Mouse (Mus musculus) liver, embryonic 15.5 days (tissue): ENCODE measurements at regions not wholly inside any gene's neighbourhood (a gene's known extent, or its start where the extent isn't known, plus 50 kb on each side); places are given as distances from the start of the nearest gene placed in this dataset.

Experiments
- ATAC-seq: fragments of 200-750 bp; cut with Nextera tagmentation; 2 replicates; pipeline ENCODE4 v1.8.0; 2017; ENCODE audit warnings: moderate number of reproducible peaks, mild to moderate bottlenecking, moderate library complexity; ENCODE audit not compliant: insufficient read depth
- H3K27ac ChIP-seq: fragments of 300-500 bp; sonication (generic); replicated peaks from 2 replicates; pipeline ENCODE4 v1.5.1; 2015; ENCODE audit warnings: mild to moderate bottlenecking, inconsistent platforms
- H3K27me3 ChIP-seq: fragments of 300-500 bp; sonication (generic); 2 replicates; pipeline ENCODE4 v1.6.1; 2015; ENCODE audit warnings: mild to moderate bottlenecking, inconsistent platforms
- H3K36me3 ChIP-seq: fragments of 300-500 bp; sonication (generic); replicated peaks from 2 replicates; pipeline ENCODE4 v1.6.1; 2015; ENCODE audit warnings: moderate library complexity, mild to moderate bottlenecking, inconsistent platforms
- H3K4me1 ChIP-seq: fragments of 300-500 bp; sonication (generic); replicated peaks from 2 replicates; pipeline ENCODE4 v1.6.1; 2015; ENCODE audit warnings: inconsistent platforms
- H3K4me2 ChIP-seq: fragments of 300-500 bp; sonication (generic); 2 replicates; pipeline ENCODE4 v1.6.1; 2015; ENCODE audit warnings: moderate library complexity, mild to moderate bottlenecking, inconsistent platforms
- H3K4me3 ChIP-seq: fragments of 300-500 bp; sonication (generic); replicated peaks from 2 replicates; pipeline ENCODE4 v1.5.1; 2015; ENCODE audit warnings: mild to moderate bottlenecking, inconsistent platforms
- H3K9ac ChIP-seq: fragments of 300-500 bp; sonication (generic); 2 replicates; pipeline ENCODE4 v1.6.1; 2015; ENCODE audit warnings: moderate library complexity, mild to moderate bottlenecking, inconsistent platforms
- H3K9me3 ChIP-seq: fragments of 300-500 bp; sonication (generic); replicated peaks from 2 replicates; pipeline ENCODE4 v1.6.1; 2016; ENCODE audit warnings: inconsistent platforms
- WGBS: fragments of 180-500 bp; shearing (Covaris S2); methylation state at CpG from one replicate; pipeline ENCODE4 v1.1.7; 2015; ENCODE audit warnings: mixed read lengths; ENCODE audit not compliant: insufficient replicate concordance; 5-methylcytosine and 5-hydroxymethylcytosine counted together

DNA sequence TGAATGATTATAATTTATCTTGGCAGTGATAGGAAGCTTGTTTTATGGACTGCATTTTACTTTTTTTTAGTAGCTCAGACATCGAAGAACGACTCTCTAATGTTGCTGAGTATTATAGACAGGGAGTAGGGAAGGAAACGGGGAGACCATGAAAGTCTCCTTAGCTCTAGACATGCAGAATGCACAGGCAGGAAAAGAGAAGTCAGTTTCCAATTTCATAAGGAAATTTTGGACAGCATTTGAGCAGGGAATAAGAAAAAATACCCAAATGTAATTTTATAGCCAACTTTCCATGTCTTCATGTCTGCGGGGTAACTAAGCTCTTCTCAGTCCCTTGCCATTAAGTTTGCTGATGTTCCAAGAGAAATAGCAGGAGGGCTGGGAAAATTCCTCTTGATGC lies 92.0 kb upstream of the Ednra start:
- H3K9me3 ChIP-seq: no peaks in the 10 kb centered on the region
- no peaks in the 10 kb centered on the region for H3K4me1 ChIP-seq
- 79% methylated on average over 4 of the region's 4 CpGs for WGBS
- H3K4me3 ChIP-seq: no peak overlapping the region
- H3K27ac ChIP-seq: no peak overlapping the region
- ATAC-seq: no peak
- H3K36me3 ChIP-seq: no peaks in the 10 kb centered on the region
- H3K27me3 ChIP-seq: no peaks in the 10 kb centered on the region
- no peak overlapping the region for H3K9ac ChIP-seq
- H3K4me2 ChIP-seq: no peak overlapping the region

DNA sequence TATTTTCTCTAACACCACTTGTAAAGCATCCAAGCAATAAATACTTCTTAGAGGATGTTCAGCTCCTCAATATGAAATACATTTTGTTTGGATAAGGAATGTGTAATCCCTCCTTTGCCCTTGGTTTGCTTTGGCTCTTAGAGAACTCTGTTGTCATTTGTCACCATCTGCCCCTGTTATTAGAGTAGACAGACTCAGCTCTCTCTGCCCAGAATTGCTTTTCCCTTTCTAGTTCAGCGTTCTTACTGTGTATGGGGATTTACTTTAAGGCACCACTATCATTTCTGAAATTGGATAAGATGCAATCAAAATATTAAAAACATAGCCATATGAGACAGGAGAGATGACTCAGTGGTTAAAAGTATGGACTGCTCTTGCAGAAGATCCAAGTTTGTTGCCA lies 101.5 kb upstream of the Ednra start:
- 61% methylated on average over 1 of the region's 1 CpGs for WGBS
- Histone ChIP-seq H3K9ac (no peak overlapping the region), H3K27ac (no peak overlapping the region), H3K4me2 (no peak overlapping the region), H3K4me3 (no peak overlapping the region), H3K9me3 (no peaks in the 10 kb centered on the region), H3K27me3 (no peaks in the 10 kb centered on the region), H3K36me3 (no peaks in the 10 kb centered on the region), H3K4me1 (no peaks in the 10 kb centered on the region)
- ATAC-seq: no peak

DNA sequence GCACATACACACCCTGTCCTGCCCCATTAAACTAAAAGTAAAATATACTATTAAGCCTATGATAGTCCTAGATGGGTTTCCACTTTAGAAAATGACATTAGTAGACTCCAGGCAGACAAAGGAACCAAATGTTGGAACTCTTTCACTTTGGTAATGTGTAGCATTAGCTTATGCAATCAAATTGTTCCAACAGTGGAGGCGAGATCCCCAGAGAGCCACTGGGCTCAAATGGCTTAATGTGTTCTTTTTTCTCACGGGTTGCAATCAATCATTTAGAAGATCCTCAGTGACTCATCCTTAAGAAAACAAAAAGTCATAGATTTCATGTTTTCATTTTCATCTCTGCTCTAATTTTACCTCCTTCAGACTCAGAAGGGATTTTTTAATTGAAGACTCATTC lies 102.0 kb upstream of the Ednra start:
- no peaks in the 10 kb centered on the region for H3K9me3 ChIP-seq
- H3K4me1 ChIP-seq: no peaks in the 10 kb centered on the region
- H3K27ac ChIP-seq: no peak overlapping the region
- H3K36me3 ChIP-seq: no peaks in the 10 kb centered on the region
- ATAC-seq: no peak
- H3K9ac ChIP-seq: no peak overlapping the region
- H3K27me3 ChIP-seq: no peaks in the 10 kb centered on the region
- no peak overlapping the region for H3K4me2 ChIP-seq
- no peak overlapping the region for H3K4me3 ChIP-seq
- 45% methylated on average over 2 of the region's 2 CpGs for WGBS

DNA sequence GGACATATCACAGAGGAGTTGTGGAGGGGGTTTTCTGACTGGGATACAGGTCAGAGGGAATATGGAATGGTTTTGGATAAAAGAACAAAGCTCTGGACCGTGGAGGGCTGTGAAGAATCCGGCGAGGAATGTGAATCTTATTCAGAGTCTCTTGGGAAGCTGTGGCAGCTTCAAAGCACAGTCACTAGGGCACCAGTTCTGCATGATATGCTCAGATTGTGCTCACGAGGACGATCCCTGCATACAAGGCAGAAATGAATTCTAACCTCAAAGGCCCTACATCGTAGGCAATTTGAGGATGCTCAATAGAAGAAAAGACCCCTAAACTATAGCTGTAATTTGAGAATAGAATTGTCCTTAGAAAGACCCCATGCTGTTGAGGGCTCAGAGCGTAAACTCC lies 103.8 kb upstream of the Ednra start:
- WGBS: 58% methylated on average over 7 of the region's 7 CpGs
- no peak for ATAC-seq
- Histone ChIP-seq H3K9ac (no peak overlapping the region), H3K4me3 (no peak overlapping the region), H3K4me1 (no peaks in the 10 kb centered on the region), H3K4me2 (no peak overlapping the region), H3K27me3 (no peaks in the 10 kb centered on the region), H3K27ac (no peak overlapping the region), H3K9me3 (no peaks in the 10 kb centered on the region), H3K36me3 (no peaks in the 10 kb centered on the region)

DNA sequence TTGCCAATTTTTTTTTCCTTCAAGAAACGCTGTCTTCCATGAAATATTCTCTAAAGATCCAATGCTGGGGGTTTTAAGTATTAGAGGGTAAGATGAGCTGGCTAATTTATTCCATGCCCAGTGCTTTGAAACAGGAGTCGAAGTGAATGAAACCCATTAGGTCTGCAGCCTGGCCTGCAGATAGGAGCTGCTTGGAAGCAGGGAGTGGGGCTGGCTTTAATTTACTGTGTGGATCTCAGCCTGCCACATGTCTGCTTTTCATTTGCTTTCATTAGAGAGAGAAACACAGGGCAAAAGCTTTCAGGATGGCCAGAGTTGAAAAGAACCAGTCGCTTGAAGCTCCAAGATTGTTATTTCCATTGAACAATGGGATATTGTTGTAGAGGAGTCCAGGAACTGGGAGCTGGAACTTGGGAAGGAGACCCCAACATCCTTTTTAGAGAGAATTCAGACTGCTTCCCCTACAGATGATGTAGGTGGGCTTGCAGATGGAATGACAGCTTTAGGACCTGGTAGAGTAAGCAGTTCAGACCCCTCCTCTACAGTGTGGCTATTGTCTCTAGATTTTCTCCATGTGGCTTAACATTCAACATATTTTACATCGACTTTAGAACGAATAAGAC lies 105.0 kb upstream of the Ednra start:
- Histone ChIP-seq H3K9ac (no peak overlapping the region), H3K27me3 (no peaks in the 10 kb centered on the region), H3K4me3 (no peak overlapping the region), H3K9me3 (no peaks in the 10 kb centered on the region), H3K4me1 (no peaks in the 10 kb centered on the region), H3K4me2 (no peak overlapping the region), H3K36me3 (no peaks in the 10 kb centered on the region), H3K27ac (no peak overlapping the region)
- no peak for ATAC-seq
- 46% methylated on average over 5 of the region's 5 CpGs for WGBS

DNA sequence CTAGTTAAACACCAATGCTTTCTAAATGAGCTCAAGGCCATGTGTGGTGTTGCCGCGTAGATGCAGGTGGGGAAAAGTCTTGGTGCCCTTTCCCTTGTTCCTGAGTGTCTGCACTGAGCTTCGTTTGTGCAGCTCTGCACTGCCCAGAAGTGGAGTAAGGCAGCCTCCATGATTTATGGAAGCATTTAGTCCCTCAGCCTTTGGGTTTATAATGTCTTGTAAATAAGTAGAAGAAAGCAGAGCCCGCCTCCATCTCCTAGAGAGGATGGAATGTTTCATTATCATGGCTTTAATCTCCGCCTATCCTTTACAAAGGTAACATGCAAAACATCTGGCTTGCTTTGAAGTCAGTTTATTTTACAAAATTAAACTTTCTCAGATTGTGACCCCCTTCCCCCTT lies 105.5 kb upstream of the Ednra start:
- H3K27me3 ChIP-seq: no peaks in the 10 kb centered on the region
- H3K4me3 ChIP-seq: no peak overlapping the region
- ATAC-seq: no peak
- no peak overlapping the region for H3K27ac ChIP-seq
- no peaks in the 10 kb centered on the region for H3K36me3 ChIP-seq
- H3K9me3 ChIP-seq: no peaks in the 10 kb centered on the region
- H3K4me1 ChIP-seq: no peaks in the 10 kb centered on the region
- 68% methylated on average over 5 of the region's 5 CpGs for WGBS
- H3K9ac ChIP-seq: no peak overlapping the region
- H3K4me2 ChIP-seq: no peak overlapping the region

DNA sequence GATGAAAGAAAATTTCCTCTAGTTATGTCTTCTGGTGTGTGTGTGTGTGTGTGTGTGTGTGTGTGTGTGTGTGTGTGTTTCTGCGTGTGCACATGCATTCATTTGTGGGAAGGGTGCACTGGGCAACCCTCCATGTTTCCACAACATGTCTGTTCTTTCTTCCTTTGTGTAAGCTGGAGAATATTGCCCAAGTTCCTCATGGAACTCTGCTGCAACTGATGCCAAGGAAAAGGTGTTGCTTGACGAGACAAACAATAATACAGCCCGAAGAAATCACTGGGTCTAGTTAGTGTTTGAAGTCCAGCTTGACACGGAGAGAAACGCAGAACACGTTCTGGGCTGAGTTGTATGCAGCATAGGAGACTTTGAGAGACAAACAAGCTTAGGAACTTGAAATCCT lies 110.0 kb upstream of the Ednra start:
- no peaks in the 10 kb centered on the region for H3K27me3 ChIP-seq
- no peaks in the 10 kb centered on the region for H3K9me3 ChIP-seq
- no peak overlapping the region for H3K9ac ChIP-seq
- H3K36me3 ChIP-seq: no peaks in the 10 kb centered on the region
- H3K4me3 ChIP-seq: no peak overlapping the region
- H3K4me2 ChIP-seq: no peak overlapping the region
- no peaks in the 10 kb centered on the region for H3K4me1 ChIP-seq
- WGBS: 60% methylated on average over 6 of the region's 6 CpGs
- no peak for ATAC-seq
- no peak overlapping the region for H3K27ac ChIP-seq

DNA sequence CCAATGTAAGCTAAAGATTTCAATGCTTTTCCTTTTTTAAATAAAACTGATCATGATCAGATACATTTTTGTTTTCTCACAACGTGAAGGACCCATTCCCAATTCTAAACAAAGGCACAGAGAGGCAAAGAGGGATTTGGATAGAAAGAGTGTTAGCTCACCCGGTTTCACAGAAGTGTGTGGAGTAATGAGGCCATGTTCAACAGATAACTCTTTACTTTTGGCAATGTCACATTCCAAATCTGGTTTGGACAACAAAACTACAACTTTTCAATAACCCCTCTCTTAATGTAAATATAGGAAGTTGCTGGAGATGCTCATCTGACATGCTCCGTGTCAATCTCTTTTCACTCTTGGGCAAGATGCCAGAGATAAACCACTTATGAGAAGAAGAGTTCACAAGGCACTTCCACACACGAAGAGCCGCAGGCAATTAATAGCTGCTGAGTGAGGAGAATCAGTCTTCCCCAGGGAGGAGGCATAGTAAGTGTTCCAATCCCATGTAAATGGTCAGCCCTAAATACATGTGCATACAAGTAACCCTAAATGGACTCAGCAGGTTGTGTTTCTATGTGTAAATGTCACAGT lies 112.7 kb upstream of the Ednra start:
- H3K9ac ChIP-seq: no peak overlapping the region
- no peaks in the 10 kb centered on the region for H3K4me1 ChIP-seq
- WGBS: 56% methylated on average over 5 of the region's 5 CpGs
- no peaks in the 10 kb centered on the region for H3K9me3 ChIP-seq
- no peak for ATAC-seq
- no peak overlapping the region for H3K4me3 ChIP-seq
- no peaks in the 10 kb centered on the region for H3K36me3 ChIP-seq
- H3K27me3 ChIP-seq: no peaks in the 10 kb centered on the region
- H3K4me2 ChIP-seq: no peak overlapping the region
- H3K27ac ChIP-seq: no peak overlapping the region

DNA sequence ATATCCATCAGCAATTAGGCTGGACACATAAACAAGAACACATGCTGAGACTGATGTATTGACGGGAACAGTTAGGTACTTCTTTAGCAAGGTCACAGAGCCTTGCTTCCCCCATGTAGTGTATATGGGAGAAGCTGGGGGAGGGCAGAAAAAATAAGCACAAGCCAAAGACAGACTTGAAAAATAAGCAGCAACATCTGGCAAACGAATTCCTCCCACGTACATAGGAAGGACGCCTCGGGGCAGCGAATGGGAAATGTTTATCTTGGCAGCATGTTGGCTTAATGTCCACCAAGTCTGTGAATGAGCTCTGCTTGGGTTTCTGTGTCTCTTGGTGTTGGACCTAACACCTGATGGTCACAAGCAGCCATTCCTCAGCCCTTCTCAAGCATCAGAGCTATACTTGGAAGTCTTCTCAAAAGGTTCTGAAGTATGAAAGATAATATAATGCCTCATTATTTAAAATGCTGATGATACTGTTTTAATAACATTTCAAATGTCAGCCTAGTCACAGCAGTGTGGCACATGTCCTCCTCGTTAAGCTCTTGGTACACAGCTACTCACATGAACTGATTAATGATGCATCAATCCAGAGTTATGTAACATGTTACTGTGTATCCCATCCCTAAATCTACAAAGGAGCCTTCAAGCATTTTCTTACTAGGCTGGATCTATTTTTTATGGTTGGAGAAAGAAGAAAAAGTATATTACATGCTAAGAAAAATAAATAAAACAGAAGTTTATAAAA lies 118.3 kb upstream of the Ednra start:
- Histone ChIP-seq H3K4me3 (no peak overlapping the region), H3K4me2 (no peak overlapping the region), H3K9ac (no peak overlapping the region), H3K27me3 (no peaks in the 10 kb centered on the region), H3K4me1 (no peaks in the 10 kb centered on the region), H3K27ac (no peak overlapping the region), H3K36me3 (no peaks in the 10 kb centered on the region), H3K9me3 (no peaks in the 10 kb centered on the region)
- ATAC-seq: no peak
- WGBS: 65% methylated on average over 7 of the region's 7 CpGs

DNA sequence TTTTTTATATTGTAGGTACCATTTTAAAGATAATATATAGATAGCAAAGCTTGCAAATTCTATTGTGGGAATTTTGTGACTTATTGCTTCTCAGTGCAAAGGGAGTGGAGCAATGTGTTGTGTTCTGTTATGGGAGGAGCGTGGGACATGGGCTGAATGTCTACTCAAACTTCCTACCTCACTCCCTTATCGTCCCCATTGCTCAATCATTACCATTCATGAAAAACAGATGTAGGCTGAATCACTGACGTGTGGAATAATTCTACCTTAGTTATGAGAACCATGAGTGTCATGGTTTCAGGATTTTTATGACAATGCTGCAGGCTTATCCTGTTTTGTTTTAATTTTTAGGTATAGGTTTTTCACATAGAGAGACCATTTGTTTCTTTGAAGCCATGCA lies 119.0 kb upstream of the Ednra start:
- no peaks in the 10 kb centered on the region for H3K4me1 ChIP-seq
- no peak overlapping the region for H3K27ac ChIP-seq
- no peaks in the 10 kb centered on the region for H3K27me3 ChIP-seq
- 53% methylated on average over 3 of the region's 3 CpGs for WGBS
- no peak overlapping the region for H3K4me2 ChIP-seq
- no peaks in the 10 kb centered on the region for H3K9me3 ChIP-seq
- H3K36me3 ChIP-seq: no peaks in the 10 kb centered on the region
- no peak overlapping the region for H3K9ac ChIP-seq
- H3K4me3 ChIP-seq: no peak overlapping the region
- ATAC-seq: no peak

DNA sequence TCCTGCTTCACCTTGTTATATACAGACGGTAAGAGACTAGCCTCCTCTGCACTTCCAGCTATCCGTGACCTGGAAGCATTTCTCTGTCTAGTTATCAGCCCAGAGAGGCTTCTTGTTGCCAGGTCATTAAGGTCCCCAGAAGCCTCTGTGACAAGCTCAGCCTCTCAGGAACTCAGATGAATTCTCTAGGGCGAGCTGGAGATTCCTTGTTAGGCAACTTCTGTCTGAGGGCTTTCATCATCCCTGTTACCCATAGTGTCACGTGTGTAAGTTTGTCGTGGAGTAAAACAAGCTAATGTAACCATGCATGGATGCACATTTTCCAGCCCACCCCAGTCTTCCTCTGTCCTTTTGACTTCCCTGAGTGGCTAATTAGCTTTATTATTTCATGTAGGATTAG lies 126.3 kb upstream of the Ednra start:
- ATAC-seq: no peak
- 59% methylated on average over 5 of the region's 5 CpGs for whole genome bisulfite sequencing
- Histone ChIP-seq H3K36me3 (no peaks in the 10 kb centered on the region), H3K4me3 (no peak overlapping the region), H3K9me3 (no peaks in the 10 kb centered on the region; the same call in 1 of the 2 replicates), H3K9ac (no peak overlapping the region), H3K4me2 (no peak overlapping the region), H3K27ac (no peak overlapping the region), H3K27me3 (no peaks in the 10 kb centered on the region), H3K4me1 (no peaks in the 10 kb centered on the region)
